Mouse (Mus musculus) forebrain, embryonic 13.5 days (tissue): ENCODE data around the gene Dync1h1. TPM values are rescaled to one million over a fixed set of nuclear protein-coding genes. Genes with fewer than 3 reads are reported as not detected.

ENCODE experiments used
- ATAC-seq: fragments of 200-750 bp; cut with Nextera tagmentation; 2 replicates; pipeline ENCODE4 v1.8.0; 2017
- H3K27ac ChIP-seq: fragments of 300-500 bp; sonication (generic); 2 replicates; pipeline ENCODE4 v1.5.1; 2015; ENCODE audit warnings: inconsistent platforms, mild to moderate bottlenecking, moderate library complexity
- H3K27me3 ChIP-seq: fragments of 300-500 bp; sonication (generic); 2 replicates; pipeline ENCODE4 v1.6.1; 2015; ENCODE audit warnings: mild to moderate bottlenecking, inconsistent platforms
- H3K36me3 ChIP-seq: fragments of 300-500 bp; sonication (generic); 2 replicates; pipeline ENCODE4 v1.6.1; 2015; ENCODE audit warnings: mild to moderate bottlenecking, inconsistent platforms; ENCODE audit not compliant: poor library complexity, severe bottlenecking
- H3K4me1 ChIP-seq: fragments of 300-500 bp; sonication (generic); 2 replicates; pipeline ENCODE4 v1.6.1; 2015; ENCODE audit warnings: inconsistent platforms
- H3K4me2 ChIP-seq: fragments of 300-500 bp; sonication (generic); 2 replicates; pipeline ENCODE4 v1.6.1; 2015; ENCODE audit warnings: inconsistent platforms, mild to moderate bottlenecking, moderate library complexity
- H3K4me3 ChIP-seq: fragments of 300-500 bp; sonication (generic); 2 replicates; pipeline ENCODE4 v1.5.1; 2015; ENCODE audit warnings: mild to moderate bottlenecking, inconsistent platforms
- H3K9ac ChIP-seq: fragments of 300-500 bp; sonication (generic); 2 replicates; pipeline ENCODE4 v1.6.1; 2015; ENCODE audit warnings: mild to moderate bottlenecking, inconsistent platforms
- H3K9me3 ChIP-seq: fragments of 300-500 bp; sonication (generic); replicated peaks from 2 replicates; pipeline ENCODE4 v1.6.1; 2016; ENCODE audit warnings: inconsistent platforms
- WGBS: fragments of 180-500 bp; shearing (Covaris S2); methylation state at CpG from one replicate; pipeline ENCODE4 v1.1.7; 2015; 5-methylcytosine and 5-hydroxymethylcytosine counted together
- microRNA-seq: library from miRNA; unstranded; fragments of <30 nt; microRNA quantifications from one replicate; pipeline ENCODE4, GENCODE M21; 2016
- polyA plus RNA-seq: library from polyadenylated mRNA; unstranded; fragments of >200 nt; fragmentation: Nextera tagmentation; extraction: Ambion mirVana; gene quantifications from 2 replicates; pipeline ENCODE4 v1.2.1, GENCODE M21; 2015

Gene Dync1h1
- polyA plus RNA-seq, 1 experiment from 2014 or later: 76.3 TPM

- no peak overlapping the region for H3K4me2 ChIP-seq
- H3K4me3 ChIP-seq: no peak overlapping the region
- H3K27ac ChIP-seq: no peak overlapping the region
- no peaks in the 10 kb centered on the region for H3K4me1 ChIP-seq
- H3K9me3 ChIP-seq: 0 out of 2 replicates have a peak, but pooled peaks cover 3% of the 10 kb centered on the region
- no peak overlapping the region for H3K9ac ChIP-seq
- 40% methylated on average over 5 of the region's 5 CpGs for WGBS
- H3K27me3 ChIP-seq: no peaks in the 10 kb centered on the region
- no peaks in the 10 kb centered on the region for H3K36me3 ChIP-seq
- ATAC-seq: no peak
Measured at GRCm38 (mm10) chr12:110716004-110716403, 114.8 kb downstream of the Dync1h1 start.

Small RNA genes within 50 kb of the gene (microRNA-seq; reads per million reads assigned to microRNA genes)
- gene Gm27299: not detected

Other genes with a start within 250 kb of the Dync1h1 start
- 138 and 147 TPM in 2 replicates for gene Ppp2r5c, start 154.3 kb upstream of the Dync1h1 start, polyA plus RNA-seq
- 0.25 and 0.53 TPM in 2 replicates for gene 1700001K19Rik, start 81.2 kb downstream of the Dync1h1 start, polyA plus RNA-seq
- 1,477 and 1,490 TPM in 2 replicates for gene Hsp90aa1, start 101.3 kb downstream of the Dync1h1 start, polyA plus RNA-seq
- gene Wdr20, start 136.5 kb downstream of the Dync1h1 start, polyA plus RNA-seq: 26.9 and 29.9 TPM in 2 replicates
- gene Mok, start 239.5 kb downstream of the Dync1h1 start, polyA plus RNA-seq: 11.6 and 13.1 TPM in 2 replicates
- gene Zfp839, start 248.8 kb downstream of the Dync1h1 start, polyA plus RNA-seq: 3.0 and 3.6 TPM in 2 replicates